Mouse (Mus musculus): ENCODE measurements around the gene Il19.

Gene Il19

GRCm38 (mm10) chr1:130940065-130940687 lies at the start of gene Il19:
Gene Il19 (minus strand): TSS chr1:130940115.
- no peak for DNase-seq (ENCODE audit: low read depth, low spot score)

GRCm38 (mm10) chr1:130989331-130989730 lies 49.4 kb upstream of the Il19 start:
- no peak for DNase-seq (ENCODE audit: low read depth, low spot score)

GRCm38 (mm10) chr1:130987418-130987817 lies 47.5 kb upstream of the Il19 start:
- DNase-seq (ENCODE audit: low read depth, low spot score): no peak

- no peak for DNase-seq (ENCODE audit: low read depth, low spot score)
These were observed 47.1 kb upstream of the Il19 start for GRCm38 (mm10) chr1:130987001-130987400.

GRCm38 (mm10) chr1:130984441-130984840 lies 44.5 kb upstream of the Il19 start:
- DNase-seq (ENCODE audit: low read depth, low spot score): peak; percentile 19

GRCm38 (mm10) chr1:130979455-130979854 lies 39.5 kb upstream of the Il19 start:
- DNase-seq (ENCODE audit: low read depth, low spot score): peak; percentile 30

GRCm38 (mm10) chr1:130963891-130964290 lies 24.0 kb upstream of the Il19 start:
- DNase-seq (ENCODE audit: low read depth, low spot score): no peak

GRCm38 (mm10) chr1:130946920-130947319 lies 7.0 kb upstream of the Il19 start:
- no peak for DNase-seq (ENCODE audit: low read depth, low spot score)

GRCm38 (mm10) chr1:130941801-130942200 lies 1.9 kb upstream of the Il19 start:
- no peak for DNase-seq (ENCODE audit: low read depth, low spot score)

GRCm38 (mm10) chr1:130938192-130938591 lies 1.7 kb downstream of the Il19 start:
- no peak for DNase-seq (ENCODE audit: low read depth, low spot score)

GRCm38 (mm10) chr1:130937170-130937569 lies 2.7 kb downstream of the Il19 start:
- DNase-seq (ENCODE audit: low read depth, low spot score): no peak

GRCm38 (mm10) chr1:130936351-130936750 lies 3.6 kb downstream of the Il19 start:
- DNase-seq (ENCODE audit: low read depth, low spot score): no peak

- DNase-seq (ENCODE audit: low read depth, low spot score): peak; percentile 23
These were observed 13.4 kb downstream of the Il19 start for GRCm38 (mm10) chr1:130926484-130926883.

GRCm38 (mm10) chr1:130918323-130918980 lies 21.5 kb downstream of the Il19 start:
- no peak for DNase-seq (ENCODE audit: low read depth, low spot score)

GRCm38 (mm10) chr1:130911401-130912010 lies 28.4 kb downstream of the Il19 start, which contains the start of gene Il20:
Gene Il20 (minus strand): TSS chr1:130911451.
- DNase-seq (ENCODE audit: low read depth, low spot score): no peak

- no peak for DNase-seq (ENCODE audit: low read depth, low spot score)
These were observed 37.4 kb downstream of the Il19 start for GRCm38 (mm10) chr1:130902505-130902904.

- no peak for DNase-seq (ENCODE audit: low read depth, low spot score)
These were observed 45.4 kb downstream of the Il19 start for GRCm38 (mm10) chr1:130894468-130894867.

- no peak for DNase-seq (ENCODE audit: low read depth, low spot score)
These were observed 46.4 kb downstream of the Il19 start for GRCm38 (mm10) chr1:130893329-130894040.

GRCm38 (mm10) chr1:130892446-130892845 lies 47.5 kb downstream of the Il19 start:
- DNase-seq (ENCODE audit: low read depth, low spot score): no peak

- DNase-seq (ENCODE audit: low read depth, low spot score): no peak
These were observed 52.6 kb downstream of the Il19 start, which contains the start of gene Il24 for GRCm38 (mm10) chr1:130887354-130887753. Gene Il24 (minus strand): TSS chr1:130887454.

GRCm38 (mm10) chr1:130883146-130883545 lies 56.8 kb downstream of the Il19 start:
- no peak for DNase-seq (ENCODE audit: low read depth, low spot score)
